ENCODE assay signal across 18 mouse cellular contexts in genomic region chr10:81007240-81007639, GRCm38 (mm10). TPM values are rescaled to one million over a fixed set of nuclear protein-coding genes. Genes with fewer than 3 reads are reported as not detected.
DNase-seq lines count a peak whose midpoint lies in the region; ATAC-seq and TF ChIP-seq lines count a peak whose summit lies in the region.
"Had no signal": no experiment of that assay in that cellular context is flagged by ENCODE, and none has a peak within 500 bp of the region (broad histone marks: within the 10 kb centered on the region; RNA-seq: fewer than 3 reads in every experiment).

No protein-coding gene starts in this region.

- no peak overlapping the region for H3K4me2 ChIP-seq in lung, embryonic 14.5 days
- no peak overlapping the region for H3K4me2 ChIP-seq in liver, embryonic 13.5 days
- no peak overlapping the region for H3K4me2 ChIP-seq in heart, embryonic 12.5 days
- H3K4me2 ChIP-seq: kidney, embryonic 15.5 days; limb, embryonic 13.5 days; neural tube, embryonic 12.5 days had no signal

- 28% methylated on average over 7 of the region's 7 CpGs for WGBS in lung, embryonic 14.5 days
- 28% methylated on average over 7 of the region's 7 CpGs for WGBS in liver, embryonic 13.5 days (ENCODE audit: insufficient replicate concordance)
- 25% methylated on average over 7 of the region's 7 CpGs for whole genome bisulfite sequencing in heart, embryonic 12.5 days

- H3K9ac ChIP-seq in lung, embryonic 14.5 days = no peak overlapping the region
- no peak overlapping the region for H3K9ac ChIP-seq in liver, embryonic 13.5 days
- H3K9ac ChIP-seq in heart, embryonic 12.5 days = no peak overlapping the region
- H3K9ac ChIP-seq: kidney, embryonic 15.5 days; limb, embryonic 13.5 days; neural tube, embryonic 12.5 days had no signal

- no peaks in the 10 kb centered on the region for H3K4me1 ChIP-seq in lung, embryonic 14.5 days (ENCODE audit: insufficient read depth)
- H3K4me1 ChIP-seq in liver, embryonic 13.5 days (replicated peaks) = no peaks in the 10 kb centered on the region
- 0 out of 2 replicates have a peak, but pooled peaks cover 2% of the 10 kb centered on the region for H3K4me1 ChIP-seq in heart, embryonic 12.5 days (replicated peaks)
- H3K4me1 ChIP-seq: kidney, embryonic 15.5 days; limb, embryonic 13.5 days; neural tube, embryonic 12.5 days had no signal

- H3K27ac ChIP-seq in lung, embryonic 14.5 days (ENCODE audit: low read depth) = no peak overlapping the region
- no peak overlapping the region for H3K27ac ChIP-seq in liver, embryonic 13.5 days
- no peak overlapping the region for H3K27ac ChIP-seq in heart, embryonic 12.5 days (ENCODE audit: poor library complexity, severe bottlenecking)
- H3K27ac ChIP-seq: kidney, embryonic 15.5 days; limb, embryonic 13.5 days; neural tube, embryonic 12.5 days had no signal

- peak; percentile 44 for DNase-seq in adrenal gland, postnatal 14 days
- DNase-seq in adrenal gland, adult 18-20 months (ENCODE audit: low spot score in 2 of 2) = no peak
- peak; percentile 38 for DNase-seq in lung, embryonic 14.5 days
- DNase-seq in lung, postnatal 25 days (ENCODE audit: low spot score) = no peak
- peak; percentile 50 for DNase-seq in A20 (ENCODE audit: low read depth, low spot score)
- peak; percentile 31 for DNase-seq in liver, embryonic 13.5 days
- DNase-seq in gastrocnemius, postnatal 25 days = no peak
- DNase-seq: cerebellum, postnatal 14 days; gastrocnemius, postnatal 10 days; heart, postnatal 14 days; spleen, adult 18-20 months had no signal

- H3K36me3 ChIP-seq in lung, embryonic 14.5 days (ENCODE audit: insufficient read depth) = no peaks in the 10 kb centered on the region
- no peaks in the 10 kb centered on the region for H3K36me3 ChIP-seq in liver, embryonic 13.5 days
- H3K36me3 ChIP-seq in heart, embryonic 12.5 days = no peaks in the 10 kb centered on the region
- H3K36me3 ChIP-seq: kidney, embryonic 15.5 days; limb, embryonic 13.5 days; neural tube, embryonic 12.5 days had no signal

- no peak for TF ChIP-seq CTCF in lung, embryonic 14.5 days (IDR thresholded peaks at IDR 0.05; ENCODE audit: low read depth)

- H3K27me3 ChIP-seq in lung, embryonic 14.5 days (ENCODE audit: insufficient read depth, low read length) = no peaks in the 10 kb centered on the region
- no peaks in the 10 kb centered on the region for H3K27me3 ChIP-seq in liver, embryonic 13.5 days
- H3K27me3 ChIP-seq in heart, embryonic 12.5 days (replicated peaks) = no peaks in the 10 kb centered on the region; the same call in 1 of the 2 replicates
- H3K27me3 ChIP-seq: kidney, embryonic 15.5 days; limb, embryonic 13.5 days; neural tube, embryonic 12.5 days had no signal

- ATAC-seq in lung, embryonic 14.5 days (ENCODE audit: insufficient read depth) = no peak; the same call in 1 of the 2 replicates
- peak; percentile 66 for ATAC-seq in liver, embryonic 13.5 days (ENCODE audit: low read depth)
- no peak for ATAC-seq in heart, embryonic 12.5 days (ENCODE audit: insufficient number of reproducible peaks, low FRiP score)
- ATAC-seq: forebrain, embryonic 16.5 days; hindbrain, embryonic 16.5 days had no signal

- no peak overlapping the region for H3K4me3 ChIP-seq in lung, embryonic 14.5 days (ENCODE audit: low read depth, low read length)
- no peak overlapping the region for H3K4me3 ChIP-seq in liver, embryonic 13.5 days (replicated peaks)
- H3K4me3 ChIP-seq in heart, embryonic 12.5 days = no peak overlapping the region
- H3K4me3 ChIP-seq: kidney, embryonic 15.5 days; limb, embryonic 13.5 days; neural tube, embryonic 12.5 days had no signal

- no peaks in the 10 kb centered on the region for H3K9me3 ChIP-seq in lung, embryonic 14.5 days (ENCODE audit: low read depth, low read length)
- H3K9me3 ChIP-seq in liver, embryonic 13.5 days (replicated peaks) = no peaks in the 10 kb centered on the region
- H3K9me3 ChIP-seq in heart, embryonic 12.5 days (replicated peaks) = no peaks in the 10 kb centered on the region
- H3K9me3 ChIP-seq: kidney, embryonic 15.5 days; limb, embryonic 13.5 days; neural tube, embryonic 12.5 days had no signal

RNA-seq across cellular contexts. Expression of gene Gng7, which starts 7.5 kb away (rescaled TPM):
- 5.9 and 6.2 TPM in 2 replicates for total RNA-seq in adrenal gland, postnatal 14 days (2021)
- total RNA-seq in adrenal gland, adult 18-20 months (2021) = 10 to 100 TPM in 1 of 2 experiments, 1 to 10 TPM in 1; 7.0 to 11.1 TPM
- 4.5 and 5.7 TPM in 2 replicates for polyA plus RNA-seq in lung, embryonic 14.5 days (2014; fragmentation: Nextera tagmentation; extraction: Ambion mirVana)
- polyA plus RNA-seq in liver, embryonic 13.5 days (2015; fragmentation: Nextera tagmentation; extraction: Ambion mirVana) = 0.44 and 0.46 TPM in 2 replicates
- 1 to 10 TPM in 1 of 2 experiments, under 1 TPM in 1; 0.61 to 1.1 TPM for total RNA-seq in gastrocnemius, postnatal 25 days (2021)
- polyA plus RNA-seq in heart, embryonic 12.5 days (2016; fragmentation: Nextera tagmentation; extraction: Ambion mirVana) = 1.5 and 1.7 TPM in 2 replicates

RNA-seq across cellular contexts. Expression of gene Diras1, which starts 18.2 kb away (rescaled TPM):
- 2.1 and 2.3 TPM in 2 replicates for total RNA-seq in adrenal gland, postnatal 14 days (2021)
- 1 to 10 TPM; 1.7 to 1.8 TPM for total RNA-seq in adrenal gland, adult 18-20 months (2021)
- 0.08 and 0.09 TPM in 2 replicates for polyA plus RNA-seq in lung, embryonic 14.5 days (2014; fragmentation: Nextera tagmentation; extraction: Ambion mirVana)
- 0.06 TPM in 1 of 2 replicates, not detected in the other for polyA plus RNA-seq in liver, embryonic 13.5 days (2015; fragmentation: Nextera tagmentation; extraction: Ambion mirVana)
- total RNA-seq in gastrocnemius, postnatal 25 days (2021) = under 1 TPM in 1 of 2 experiments, not detected in 1; 0.51 TPM
- polyA plus RNA-seq in heart, embryonic 12.5 days (2016; fragmentation: Nextera tagmentation; extraction: Ambion mirVana) = not detected in 2 replicates
- total RNA-seq: megakaryocyte, adult 5-6 weeks had no signal

RNA-seq across cellular contexts. Expression of gene Slc39a3, which starts 30.0 kb away (rescaled TPM):
- total RNA-seq in adrenal gland, postnatal 14 days (2021) = 30.3 and 30.5 TPM in 2 replicates
- total RNA-seq in adrenal gland, adult 18-20 months (2021) = 10 to 100 TPM; 25.6 to 44.1 TPM
- polyA plus RNA-seq in lung, embryonic 14.5 days (2014; fragmentation: Nextera tagmentation; extraction: Ambion mirVana) = 11.7 and 15.2 TPM in 2 replicates
- 5.7 and 5.8 TPM in 2 replicates for polyA plus RNA-seq in liver, embryonic 13.5 days (2015; fragmentation: Nextera tagmentation; extraction: Ambion mirVana)
- total RNA-seq in gastrocnemius, postnatal 25 days (2021) = 10 to 100 TPM; 13.5 to 13.9 TPM
- 7.5 and 8.7 TPM in 2 replicates for polyA plus RNA-seq in heart, embryonic 12.5 days (2016; fragmentation: Nextera tagmentation; extraction: Ambion mirVana)

RNA-seq across cellular contexts. Expression of gene Sgta, which starts 52.7 kb away (rescaled TPM):
- 212 and 215 TPM in 2 replicates for total RNA-seq in adrenal gland, postnatal 14 days (2021)
- total RNA-seq in adrenal gland, adult 18-20 months (2021) = 100 to 1,000 TPM; 220 to 229 TPM
- 172 and 186 TPM in 2 replicates for polyA plus RNA-seq in lung, embryonic 14.5 days (2014; fragmentation: Nextera tagmentation; extraction: Ambion mirVana)
- 69.1 and 71.6 TPM in 2 replicates for polyA plus RNA-seq in liver, embryonic 13.5 days (2015; fragmentation: Nextera tagmentation; extraction: Ambion mirVana)
- 10 to 100 TPM; 82.2 to 85.2 TPM for total RNA-seq in gastrocnemius, postnatal 25 days (2021)
- 152 and 154 TPM in 2 replicates for polyA plus RNA-seq in heart, embryonic 12.5 days (2016; fragmentation: Nextera tagmentation; extraction: Ambion mirVana)

Comparison
In these comparisons a context has a peak if more than half of its experiments do, and no peak if none do; other contexts are left out.
1. DNase-seq: peak in adrenal gland, postnatal 14 days (single experiment), lung, embryonic 14.5 days (single experiment), A20 (single experiment) and liver, embryonic 13.5 days (single experiment); none in adrenal gland, adult 18-20 months (0 of 2), lung, postnatal 25 days (single experiment) and gastrocnemius, postnatal 25 days (single experiment).